Mouse (Mus musculus) CH12F3 (cell line): ENCODE results near the gene Tpsb2.

Source experiments
- in situ Hi-C: fragments of 300-500 bp; cut with MboI; formaldehyde crosslinking; loops from 2 replicates; pipeline ENCODE4 v1.14.3; 2020; ENCODE audit warnings: low sequenced_read_pairs

The Tpsb2 gene

GRCm38 (mm10) chr17:25366005-25366404 is at the start of gene Tpsb2:
Gene Tpsb2 (plus strand): TSS chr17:25366305.
- in situ Hi-C loops = no loop called here

GRCm38 (mm10) chr17:25318354-25318753 is 47.8 kb upstream of the Tpsb2 start, which contains the start of gene Prss29:
Gene Prss29 (plus strand): TSS chr17:25318654.
- in situ Hi-C loops = no loop called here

DNA sequence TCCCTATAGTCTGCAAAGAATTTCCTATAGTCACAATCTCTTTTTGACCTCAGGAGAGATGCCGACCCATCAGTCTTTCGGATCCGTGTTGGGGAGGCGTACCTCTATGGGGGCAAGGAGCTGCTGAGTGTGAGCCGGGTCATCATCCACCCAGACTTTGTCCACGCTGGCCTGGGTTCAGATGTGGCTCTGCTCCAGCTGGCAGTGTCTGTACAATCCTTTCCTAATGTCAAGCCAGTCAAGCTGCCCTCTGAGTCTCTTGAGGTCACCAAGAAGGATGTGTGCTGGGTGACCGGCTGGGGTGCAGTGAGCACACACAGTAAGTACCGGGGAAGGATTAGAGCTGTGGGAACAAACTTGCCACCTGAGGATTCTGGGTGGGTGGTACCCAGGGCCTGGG is 45.3 kb upstream of the Tpsb2 start:
- in situ Hi-C loops = no loop called here

DNA sequence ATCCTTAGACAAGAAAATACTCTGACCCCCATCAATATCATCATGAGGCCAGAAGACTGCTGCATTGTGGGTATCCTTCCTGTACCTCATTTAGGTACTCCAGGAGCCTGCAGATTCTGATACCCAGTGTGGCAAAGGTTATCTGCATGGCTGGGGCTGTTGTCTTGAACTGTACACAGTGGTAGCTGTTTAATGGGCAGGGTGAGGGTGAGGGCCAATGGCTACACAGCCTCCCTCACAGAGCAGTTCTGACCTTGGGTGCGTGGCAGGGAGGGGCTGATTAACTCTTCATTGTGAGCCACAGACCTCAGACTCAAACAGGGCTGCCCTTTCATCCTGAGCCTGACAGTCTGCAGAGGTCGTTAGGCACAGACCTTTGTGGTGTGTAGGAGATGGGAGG is 43.2 kb upstream of the Tpsb2 start:
- in situ Hi-C loops = no loop called here

DNA sequence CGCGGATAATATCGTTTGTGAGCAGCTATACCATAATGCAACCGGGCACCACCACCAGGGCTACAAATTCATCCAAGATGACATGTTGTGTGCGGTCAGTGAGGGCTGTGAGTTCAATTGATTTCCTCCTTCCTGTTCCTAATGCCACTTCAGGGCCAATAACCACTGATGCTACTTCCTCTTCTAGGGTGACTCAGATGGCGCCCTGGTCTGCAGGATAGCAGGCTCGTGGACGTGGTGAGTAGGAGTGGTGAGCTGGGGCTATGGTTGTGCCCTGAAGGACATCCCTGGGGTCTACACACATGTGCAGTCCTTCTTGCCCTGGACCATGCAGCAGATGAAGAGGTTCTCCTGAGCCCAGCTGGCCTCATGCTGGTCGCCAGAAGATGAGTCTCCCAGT is 33.8 kb upstream of the Tpsb2 start:
- in situ Hi-C loops = no loop called here

DNA sequence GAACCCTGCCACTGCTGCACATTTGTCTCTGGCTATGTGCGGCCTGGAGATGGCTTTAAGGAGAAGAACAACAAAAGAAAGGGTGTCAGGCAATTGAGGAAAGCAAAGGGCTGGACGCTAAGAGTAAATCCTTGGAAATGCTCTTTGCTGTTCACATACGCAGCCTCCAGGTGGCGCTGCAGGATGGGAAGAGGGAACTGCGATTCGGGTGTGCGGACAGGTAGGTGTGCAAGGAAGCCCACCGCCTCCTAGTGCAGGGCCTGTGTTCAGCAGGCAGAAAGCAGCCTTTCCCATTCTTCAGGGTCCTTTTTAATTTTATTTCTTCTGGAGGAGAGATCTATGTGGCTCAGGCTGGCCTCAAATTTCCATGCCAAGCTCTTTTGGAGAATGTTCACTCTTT is 32.2 kb upstream of the Tpsb2 start:
- in situ Hi-C loops = no loop called here

DNA sequence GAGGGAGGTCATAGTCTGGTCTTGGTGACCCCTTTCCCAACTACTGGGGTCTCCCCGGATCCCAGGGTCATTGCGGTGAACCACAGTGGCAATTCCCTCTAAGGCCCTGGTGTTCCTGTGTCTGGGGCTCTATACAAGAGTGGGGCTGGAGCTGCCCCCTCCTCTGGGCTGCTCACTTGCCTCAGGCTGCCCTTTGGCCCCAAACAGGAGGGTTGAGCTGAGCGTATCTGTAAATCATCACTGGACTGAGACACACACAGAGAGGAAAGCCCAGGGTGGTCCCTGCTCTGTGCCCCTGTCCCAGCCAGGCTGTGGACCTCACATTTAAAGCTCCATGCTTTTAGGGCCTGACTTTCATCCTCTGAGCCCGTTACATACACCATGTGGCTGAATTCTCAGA is 27.9 kb upstream of the Tpsb2 start:
- in situ Hi-C loops = no loop called here

- in situ Hi-C loops = no loop called here
Observed at GRCm38 (mm10) chr17:25340003-25340402, 26.1 kb upstream of the Tpsb2 start.

DNA sequence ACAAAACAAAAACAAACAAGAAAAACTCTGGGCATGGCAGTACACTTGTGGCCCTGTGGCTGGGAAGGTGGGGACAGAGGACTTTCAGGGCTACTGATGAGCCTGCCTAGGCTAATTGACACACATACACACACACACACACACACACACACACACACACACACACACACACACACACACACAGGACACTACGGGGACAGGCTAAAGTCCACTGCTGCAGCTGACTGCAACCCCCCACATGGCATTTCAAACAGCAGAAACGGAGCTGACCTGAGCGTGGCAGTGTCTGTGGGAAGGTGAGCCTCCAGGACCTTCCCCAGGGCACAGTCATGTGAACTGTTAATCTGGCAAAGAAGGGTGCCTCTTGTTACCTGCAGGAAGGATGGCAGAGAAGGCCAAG is 24.6 kb upstream of the Tpsb2 start:
- in situ Hi-C loops = no loop called here

GRCm38 (mm10) chr17:25345462-25345861 is 20.6 kb upstream of the Tpsb2 start, which contains the start of gene Tpsab1:
Gene Tpsab1 (minus strand): TSS chr17:25345562.
- in situ Hi-C loops = no loop called here

GRCm38 (mm10) chr17:25361291-25361690 is 4.8 kb upstream of the Tpsb2 start:
- in situ Hi-C loops = no loop called here

GRCm38 (mm10) chr17:25363726-25364125 is 2.4 kb upstream of the Tpsb2 start:
- in situ Hi-C loops = no loop called here

DNA sequence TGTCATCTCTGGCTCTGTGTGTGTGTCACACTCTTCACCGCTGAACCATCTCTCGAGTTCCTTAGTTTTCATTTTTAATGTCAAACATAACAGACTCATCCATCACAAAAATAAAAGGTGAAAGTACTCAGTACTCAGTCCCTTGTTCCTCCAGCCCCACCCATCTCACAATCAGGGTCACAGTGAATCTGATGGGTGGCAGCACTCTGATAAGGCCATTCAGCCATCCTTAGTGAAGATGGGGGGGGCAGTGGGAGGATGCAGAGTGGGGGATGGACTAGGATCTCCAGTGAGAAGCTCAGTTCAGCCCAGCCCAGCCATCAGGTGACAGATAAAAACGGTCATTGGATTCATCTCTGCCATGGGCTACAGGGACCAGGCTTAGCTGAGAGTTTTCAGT is 2.9 kb downstream of the Tpsb2 start, which contains the start of gene Tpsg1:
Tpsg1 (plus strand) TSS at position 301 of the 400 bp plus-strand sequence.
- in situ Hi-C loops = no loop called here

DNA sequence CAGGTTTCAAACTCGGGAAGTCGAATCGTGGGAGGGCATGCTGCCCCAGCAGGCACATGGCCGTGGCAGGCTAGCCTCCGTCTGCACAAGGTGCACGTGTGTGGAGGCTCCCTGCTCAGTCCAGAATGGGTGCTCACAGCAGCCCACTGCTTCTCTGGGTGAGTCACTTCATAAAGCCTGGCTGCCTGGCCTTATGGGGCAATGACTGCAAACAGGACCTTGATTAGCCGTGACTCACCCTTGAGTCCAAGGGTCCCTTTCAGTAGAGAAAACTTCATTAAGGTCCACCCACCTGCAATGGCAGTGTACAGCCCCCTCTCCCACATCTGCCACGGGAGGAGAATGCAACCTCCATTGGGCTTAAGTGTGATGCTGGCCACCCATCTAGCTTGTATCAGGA is 6.4 kb downstream of the Tpsb2 start:
- in situ Hi-C loops = no loop called here

GRCm38 (mm10) chr17:25374011-25374410 is 7.9 kb downstream of the Tpsb2 start:
- in situ Hi-C loops = no loop called here

DNA sequence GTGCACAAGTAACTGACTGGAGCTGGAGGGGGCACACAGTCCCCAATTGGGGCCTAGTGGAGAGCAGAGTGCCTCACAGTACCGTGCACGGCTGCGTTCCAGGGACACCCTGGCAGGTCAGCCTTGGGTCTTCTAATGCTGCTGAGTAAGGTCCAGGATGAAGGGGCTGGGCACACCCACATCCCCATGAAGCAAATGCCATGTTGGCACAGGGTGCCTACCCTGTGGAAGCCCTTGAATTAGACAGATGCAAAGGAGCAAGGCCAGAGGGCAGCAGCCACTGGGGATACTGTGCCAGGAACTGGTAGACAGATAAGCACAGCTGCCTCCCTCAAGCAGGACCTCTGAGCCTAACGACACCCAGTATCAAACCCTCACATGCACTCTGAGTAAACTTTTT is 28.4 kb downstream of the Tpsb2 start:
- in situ Hi-C loops = no loop called here

- in situ Hi-C loops = no loop called here
Observed at GRCm38 (mm10) chr17:25397804-25398519, 31.9 kb downstream of the Tpsb2 start.

- in situ Hi-C loops = no loop called here
Observed at GRCm38 (mm10) chr17:25398520-25398838, 32.4 kb downstream of the Tpsb2 start.

- in situ Hi-C loops = loop anchor here (5.0 kb wide), 1 partner anchor 67 kb away; no protein-coding TSS in a partner anchor
Observed at GRCm38 (mm10) chr17:25400443-25400842, 34.3 kb downstream of the Tpsb2 start.

GRCm38 (mm10) chr17:25401491-25401890 is 35.4 kb downstream of the Tpsb2 start:
- in situ Hi-C loops = loop anchor here (5.0 kb wide), 1 partner anchor 66 kb away; no protein-coding TSS in a partner anchor

GRCm38 (mm10) chr17:25402224-25402623 is 36.1 kb downstream of the Tpsb2 start:
- in situ Hi-C loops = loop anchor here (5.0 kb wide), 1 partner anchor 65 kb away; no protein-coding TSS in a partner anchor

DNA sequence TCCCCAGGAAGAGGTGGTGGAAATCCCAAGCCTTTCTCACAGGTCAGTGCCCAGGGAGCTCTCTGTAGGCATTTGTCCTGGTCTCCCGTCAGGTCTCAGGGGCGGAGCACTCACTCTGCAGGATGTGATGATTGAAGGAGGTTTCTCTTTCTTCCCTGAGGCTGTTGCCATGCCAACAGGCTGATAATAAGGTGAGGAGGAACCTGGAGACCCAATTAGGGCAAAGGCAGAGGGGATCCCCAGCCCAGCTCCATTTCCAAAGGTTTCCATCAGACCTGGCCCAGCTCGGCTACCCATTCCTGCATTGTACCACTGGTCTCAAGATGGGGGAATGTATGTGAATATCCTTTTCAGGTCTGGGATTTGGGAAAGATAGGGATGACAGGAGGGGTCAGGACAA is 38.1 kb downstream of the Tpsb2 start:
- in situ Hi-C loops = loop anchor here (5.0 kb wide), 1 partner anchor 63 kb away; no protein-coding TSS in a partner anchor
